Mouse (Mus musculus) cerebellum, postnatal 4 days (tissue): ENCODE data around the gene Rplp0.
"Not testable (repeated sequence)": the region's sequence is repeated elsewhere in the genome, so short reads cannot be mapped to it uniquely, and the experiment has no call there.

Source experiments
- DNase-seq, 2 experiments: peaks; one replicate each; pipeline ENCODE4 v3.0.0; 2022; ENCODE audit warnings: low spot score in 2 of 2, mixed read lengths in 1 of 2

The Rplp0 gene

GRCm38 (mm10) chr5:115559237-115560101 is at the start of gene Rplp0:
Gene Rplp0 (plus strand): TSS chr5:115559467.
- peak; percentile 100 for DNase-seq

DNA sequence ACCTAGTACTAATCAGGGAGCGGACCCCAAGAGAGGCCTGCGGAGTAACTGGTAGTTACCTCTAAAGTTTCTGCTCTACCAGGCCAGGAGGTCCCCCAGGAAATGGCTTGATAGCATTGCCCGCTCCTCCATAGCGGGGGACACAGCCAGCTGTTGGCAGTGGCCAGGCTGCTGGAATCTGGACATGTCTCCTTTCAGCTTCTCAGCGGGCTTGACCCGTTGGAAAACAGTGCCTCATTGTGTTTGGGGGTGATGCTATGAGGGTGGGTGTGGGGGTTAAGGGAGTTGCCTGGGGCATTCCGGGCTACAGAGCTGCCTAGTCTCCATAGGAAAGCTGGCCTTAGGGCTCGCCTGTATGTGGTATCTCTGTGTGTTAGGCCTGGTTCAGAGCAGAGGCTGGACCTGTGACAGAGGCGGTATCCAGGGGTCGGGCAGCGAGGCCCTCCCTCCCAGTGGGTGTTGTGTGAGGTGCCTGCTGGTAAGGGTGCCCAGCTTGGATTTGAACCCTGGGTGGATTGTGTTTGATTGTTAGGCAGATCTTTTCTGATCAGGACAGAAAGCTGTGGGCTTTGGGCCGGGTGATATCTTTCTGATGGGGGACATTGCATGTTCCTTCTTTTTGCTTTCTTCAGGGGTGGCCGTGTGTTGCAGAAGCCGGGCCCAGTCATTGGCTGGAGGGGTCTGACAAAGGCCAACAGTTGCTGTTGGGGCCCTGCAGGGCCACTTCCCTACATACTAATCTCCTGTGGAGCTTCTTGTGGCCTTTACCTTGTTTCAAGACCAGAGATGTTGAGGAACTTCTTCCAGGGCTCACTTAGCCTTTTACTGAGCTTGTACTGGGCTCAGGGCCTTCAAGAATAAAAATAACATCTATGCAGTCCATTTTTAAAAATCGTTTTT is 49.2 kb upstream of the Rplp0 start:
- DNase-seq: no peak

GRCm38 (mm10) chr5:115512375-115512774 is 46.9 kb upstream of the Rplp0 start:
- DNase-seq: no peak

DNA sequence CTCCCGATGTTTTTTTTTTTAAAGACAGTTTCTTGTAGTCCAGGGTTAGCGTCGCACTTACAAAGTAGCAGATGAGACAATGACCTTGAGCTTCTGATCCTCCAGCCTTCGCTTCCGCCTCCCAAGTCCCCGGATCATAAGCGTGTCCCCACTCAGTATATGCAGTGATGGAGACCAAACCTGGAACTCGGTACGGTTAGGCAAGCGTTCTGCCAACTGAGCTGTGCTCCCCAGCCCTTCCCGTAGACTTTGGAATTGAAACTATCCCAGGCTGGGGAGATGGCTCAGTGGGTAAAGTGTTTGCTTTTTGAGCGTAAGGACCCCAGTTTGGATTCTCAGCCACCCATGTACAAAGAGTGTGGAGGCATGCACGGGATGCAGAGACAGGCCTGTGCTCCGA is 46.0 kb upstream of the Rplp0 start:
- DNase-seq: no peak

DNA sequence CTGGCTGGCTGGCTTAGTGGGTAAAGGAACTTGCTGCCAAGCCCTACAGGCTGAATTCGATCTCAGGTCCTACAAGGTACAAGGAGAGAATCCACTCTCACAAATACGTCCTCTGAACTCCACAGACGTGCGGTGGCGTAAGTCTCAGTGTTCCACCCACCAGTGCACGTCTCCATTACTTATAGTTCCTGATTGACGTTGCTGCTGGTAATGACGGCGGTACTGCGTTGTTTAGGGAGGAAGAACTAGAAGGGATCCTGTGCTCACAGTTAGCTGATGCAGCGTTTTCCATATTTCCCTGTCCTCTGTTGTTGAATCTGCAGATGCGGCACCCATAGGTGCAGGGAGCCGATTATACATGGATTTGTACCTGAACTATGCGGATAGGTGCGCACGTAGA is 45.5 kb upstream of the Rplp0 start:
- no peak for DNase-seq

GRCm38 (mm10) chr5:115514346-115514745 is 44.9 kb upstream of the Rplp0 start:
- no peak for DNase-seq

DNA sequence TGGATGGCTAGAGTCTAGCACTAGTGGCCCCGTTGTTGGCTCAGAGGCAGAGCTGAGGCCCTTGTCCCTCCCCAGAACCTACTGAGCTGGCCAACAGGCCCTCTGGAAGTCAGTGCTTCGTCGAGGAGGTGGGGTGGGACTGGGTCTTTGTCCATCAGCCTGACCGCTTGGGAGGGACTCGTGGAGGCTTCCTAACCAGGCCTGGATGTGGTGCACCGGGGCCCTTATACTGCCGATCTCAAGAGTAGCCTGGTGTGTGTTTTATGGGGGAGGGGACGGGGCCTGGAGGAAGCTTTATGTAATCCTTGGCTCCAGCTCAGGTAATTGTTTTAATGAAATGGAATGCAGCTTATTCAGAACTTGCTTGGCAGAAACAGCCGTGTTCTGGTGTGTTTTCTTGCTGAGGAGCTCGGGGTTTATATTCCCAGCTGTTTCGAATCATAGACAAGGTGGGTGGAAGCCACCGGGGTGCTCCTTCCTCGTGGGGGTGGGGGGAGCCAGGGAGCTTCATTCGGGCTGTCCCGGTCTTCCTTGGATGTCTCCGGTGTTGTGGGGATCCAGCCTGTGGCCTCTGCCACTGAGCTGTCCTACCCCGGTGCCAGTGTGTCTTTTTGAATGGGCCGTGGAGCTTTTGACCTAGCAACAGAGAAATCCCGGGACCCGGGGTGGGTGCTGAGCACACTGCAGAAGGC is 44.2 kb upstream of the Rplp0 start:
- DNase-seq: no peak

- DNase-seq: no peak
These were observed 43.0 kb upstream of the Rplp0 start for GRCm38 (mm10) chr5:115516081-115516907.

GRCm38 (mm10) chr5:115516908-115517307 is 42.4 kb upstream of the Rplp0 start:
- no peak for DNase-seq

- DNase-seq: no peak
These were observed 41.8 kb upstream of the Rplp0 start for GRCm38 (mm10) chr5:115517501-115517900.

- DNase-seq: not testable (repeated sequence)
These were observed 41.1 kb upstream of the Rplp0 start for GRCm38 (mm10) chr5:115518214-115518613.

DNA sequence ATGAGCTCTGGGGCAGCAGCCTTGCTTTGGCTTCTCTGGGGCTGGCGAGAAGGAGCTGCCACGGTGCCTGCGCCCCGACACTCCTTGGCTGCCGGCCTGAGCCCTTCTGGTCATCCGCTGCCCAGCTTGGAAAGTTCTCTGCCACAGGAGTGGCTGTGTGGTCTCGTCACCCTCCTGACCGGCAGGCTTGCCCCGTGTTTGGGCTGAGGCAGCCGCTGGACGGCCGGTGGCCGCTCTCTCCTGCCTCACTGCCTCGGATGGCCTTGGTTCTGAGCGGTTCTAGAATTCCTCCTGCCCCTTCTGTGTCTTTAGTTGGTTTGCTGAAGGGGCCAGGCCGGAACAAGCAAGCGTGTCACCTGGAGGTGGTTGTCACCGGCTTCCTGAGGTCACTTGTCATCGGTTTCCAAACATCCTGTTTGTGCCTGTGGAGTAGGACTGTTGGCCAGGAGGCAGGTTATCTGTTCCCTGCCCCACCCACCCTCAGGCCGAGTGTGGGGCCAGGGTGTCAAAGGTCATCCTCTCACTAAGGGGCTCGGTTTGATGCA is 38.9 kb upstream of the Rplp0 start:
- no peak for DNase-seq

GRCm38 (mm10) chr5:115521553-115522461 is 37.5 kb upstream of the Rplp0 start:
- no peak for DNase-seq

DNA sequence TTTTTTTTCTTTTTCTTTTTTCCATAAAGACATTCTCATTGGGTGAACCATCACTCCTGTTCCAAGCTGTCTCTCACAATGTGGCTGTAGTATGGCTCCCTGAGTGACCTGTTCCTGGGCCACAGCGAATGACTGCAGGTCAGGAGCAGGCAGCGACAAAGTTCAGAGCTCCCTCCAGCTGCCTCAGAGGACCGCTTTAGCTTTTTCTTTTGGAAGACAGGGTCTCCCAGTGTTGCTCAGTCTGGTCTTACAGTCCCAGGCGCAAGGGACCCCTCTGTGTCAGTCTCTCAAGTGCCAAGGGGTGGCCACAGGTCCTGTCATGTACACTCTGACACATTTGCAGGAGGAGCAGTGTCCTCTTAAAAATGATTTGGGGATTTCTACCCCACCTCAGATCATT is 36.7 kb upstream of the Rplp0 start:
- no peak for DNase-seq

- DNase-seq: no peak
These were observed 36.2 kb upstream of the Rplp0 start for GRCm38 (mm10) chr5:115522981-115523499.

DNA sequence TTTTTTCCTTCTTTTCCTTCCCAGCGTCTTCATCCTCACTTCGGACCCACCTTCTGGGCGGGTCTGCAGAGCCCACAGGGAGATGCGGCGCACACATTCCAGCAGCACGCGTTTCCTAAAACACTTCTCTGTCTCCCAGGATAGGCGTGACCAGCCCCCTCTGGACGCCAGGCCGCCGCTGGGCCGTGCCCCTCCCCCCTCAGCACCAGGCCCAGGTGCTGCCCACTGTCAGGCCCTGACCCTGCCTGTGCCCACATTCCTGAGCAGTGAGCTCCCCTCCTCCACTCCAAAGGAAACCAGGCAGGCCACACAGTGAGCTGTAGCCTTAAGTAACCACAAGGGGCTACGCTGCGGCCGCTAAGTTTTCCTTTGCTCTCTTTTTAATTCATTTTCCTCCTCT is 35.3 kb upstream of the Rplp0 start:
- no peak for DNase-seq

- no peak for DNase-seq
These were observed 34.8 kb upstream of the Rplp0 start for GRCm38 (mm10) chr5:115524471-115524870.

- no peak for DNase-seq
These were observed 33.9 kb upstream of the Rplp0 start for GRCm38 (mm10) chr5:115525416-115525815.

GRCm38 (mm10) chr5:115525943-115526342 is 33.3 kb upstream of the Rplp0 start:
- DNase-seq: no peak
